Mouse (Mus musculus): ENCODE measurements around the gene Amz1.
A peak's percentile ranks its signal among the peaks of the same experiment; 100 is the strongest.

Gene Amz1

GRCm38 (mm10) chr5:140722121-140722520 is 1.8 kb upstream of the Amz1 start:
- DNase-seq (ENCODE audit: low read depth, low spot score), result no peak

GRCm38 (mm10) chr5:140726062-140726839 is 2.3 kb downstream of the Amz1 start:
- DNase-seq (ENCODE audit: low read depth, low spot score), result no peak

DNA sequence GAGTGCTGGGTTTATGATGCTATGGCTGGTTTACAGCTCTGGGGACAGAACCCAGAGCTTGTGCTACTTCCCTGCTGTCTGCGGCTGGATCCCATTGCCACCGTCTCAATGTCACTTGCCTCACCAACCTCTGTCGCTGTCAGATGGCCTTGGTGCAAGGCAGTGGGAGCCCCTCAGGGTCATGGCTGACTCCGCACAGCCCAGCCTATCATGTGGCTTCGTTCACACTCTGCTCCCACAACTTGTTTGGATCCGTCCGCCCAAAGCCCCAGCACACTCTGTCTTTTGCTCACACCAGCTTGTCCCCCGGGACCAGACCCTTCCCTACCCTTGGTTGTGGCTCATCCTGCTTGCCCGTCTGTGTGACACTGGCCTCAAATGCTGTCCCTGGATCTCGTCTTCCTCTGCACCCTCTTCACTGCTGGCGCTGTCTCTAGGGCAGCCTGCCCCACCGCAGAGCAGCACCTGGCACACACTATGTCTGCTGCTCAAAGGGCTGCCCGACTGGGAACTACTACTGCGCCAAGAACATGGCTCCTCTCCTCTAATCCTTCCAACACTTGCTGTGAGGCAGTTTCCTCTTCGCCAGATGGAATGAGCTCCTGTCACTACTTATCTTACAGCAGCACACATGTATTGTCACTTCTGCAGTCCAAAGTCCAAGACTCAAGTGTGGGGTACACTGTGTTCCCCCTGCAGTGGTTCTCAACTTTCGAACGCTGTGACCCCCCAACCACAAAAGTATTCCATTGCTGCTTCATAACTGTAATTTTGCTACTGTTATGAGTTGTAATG is 3.2 kb downstream of the Amz1 start:
- no peak for DNase-seq (ENCODE audit: low read depth, low spot score)

GRCm38 (mm10) chr5:140731040-140731797 is 7.3 kb downstream of the Amz1 start:
- peak; percentile 64 for DNase-seq (ENCODE audit: low read depth, low spot score)

DNA sequence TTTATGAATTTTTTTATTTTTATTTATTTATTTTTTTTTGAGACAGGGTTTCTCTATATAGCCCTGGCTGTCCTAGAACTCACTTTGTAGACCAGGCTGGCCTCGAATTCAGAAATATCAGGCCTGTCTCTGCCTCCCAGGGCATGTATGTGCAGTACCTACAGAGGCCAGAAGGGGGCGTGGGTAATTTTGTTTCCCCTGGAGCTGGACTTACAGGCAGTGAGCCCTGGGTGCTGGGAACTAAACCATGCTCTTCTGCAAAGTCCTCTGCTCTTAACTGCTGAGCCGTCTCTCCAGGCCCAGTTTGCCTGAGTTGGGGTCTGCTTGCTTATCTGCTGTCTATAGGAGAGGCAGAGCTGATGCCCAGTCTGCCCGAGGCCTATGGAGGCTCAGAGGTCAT is 8.3 kb downstream of the Amz1 start:
- DNase-seq (ENCODE audit: low read depth, low spot score), result peak; percentile 57

DNA sequence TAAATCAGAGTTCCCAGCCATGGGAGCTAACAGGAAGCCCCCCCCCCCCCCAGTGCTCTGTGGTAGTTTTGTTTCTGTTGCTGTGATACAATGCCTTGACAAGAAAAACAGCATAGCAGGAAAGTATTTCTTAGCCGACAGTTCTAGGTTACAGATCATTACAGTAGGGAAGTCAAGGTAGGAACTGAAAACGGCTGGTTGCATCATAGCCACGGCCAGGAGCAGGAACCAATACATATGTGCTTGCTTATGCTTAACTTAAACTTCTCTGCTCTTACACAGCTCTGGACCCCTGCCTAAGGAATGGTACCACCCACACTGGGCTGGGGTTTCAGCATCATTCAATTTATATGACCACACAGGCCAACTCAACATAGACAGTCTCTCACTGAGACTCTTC is 9.4 kb downstream of the Amz1 start:
- peak; percentile 61 for DNase-seq (ENCODE audit: low read depth, low spot score)

DNA sequence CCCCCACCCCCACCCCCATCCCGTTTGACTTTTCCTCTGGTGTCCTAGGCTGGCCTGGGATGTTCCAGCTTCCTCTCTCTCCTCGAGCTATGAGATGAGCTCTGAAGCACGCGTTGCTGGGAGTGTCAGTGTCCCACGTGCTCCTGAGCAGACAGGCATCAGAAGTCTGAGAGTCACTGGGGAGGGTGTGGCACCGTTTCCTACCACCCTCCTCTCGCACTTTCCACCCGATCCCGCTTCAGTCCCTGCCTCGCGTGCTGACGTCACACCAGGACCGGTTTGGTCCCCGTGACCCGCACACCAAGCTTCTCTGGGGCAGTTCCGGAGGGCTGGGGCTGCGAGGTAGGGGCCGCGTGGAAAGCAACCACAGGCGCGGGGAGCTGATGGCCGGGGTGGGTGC is 11.4 kb downstream of the Amz1 start:
- no peak for DNase-seq (ENCODE audit: low read depth, low spot score)

DNA sequence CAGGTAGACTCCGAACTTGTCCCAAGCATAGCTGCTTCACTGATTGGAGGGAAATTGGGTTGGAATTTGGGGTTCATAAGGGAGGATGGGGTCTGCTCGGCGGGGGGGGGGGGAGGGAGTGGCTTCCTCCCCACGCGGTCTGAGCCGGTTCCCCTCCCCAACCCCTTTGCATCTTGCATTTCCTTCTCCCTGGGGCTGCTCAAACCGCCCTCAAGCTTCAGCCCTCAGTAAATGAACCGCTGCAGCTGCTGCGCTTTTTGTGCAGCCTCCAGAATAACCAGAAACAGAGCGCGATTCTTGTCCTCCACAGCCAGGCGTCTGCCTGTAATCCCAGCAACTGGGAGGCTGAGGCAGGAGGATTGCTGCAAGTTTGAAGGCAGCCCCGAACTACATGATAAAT is 12.2 kb downstream of the Amz1 start:
- no peak for DNase-seq (ENCODE audit: low read depth, low spot score)

- DNase-seq (ENCODE audit: low read depth, low spot score), result no peak
Observed at GRCm38 (mm10) chr5:140739813-140740212, 15.9 kb downstream of the Amz1 start.

DNA sequence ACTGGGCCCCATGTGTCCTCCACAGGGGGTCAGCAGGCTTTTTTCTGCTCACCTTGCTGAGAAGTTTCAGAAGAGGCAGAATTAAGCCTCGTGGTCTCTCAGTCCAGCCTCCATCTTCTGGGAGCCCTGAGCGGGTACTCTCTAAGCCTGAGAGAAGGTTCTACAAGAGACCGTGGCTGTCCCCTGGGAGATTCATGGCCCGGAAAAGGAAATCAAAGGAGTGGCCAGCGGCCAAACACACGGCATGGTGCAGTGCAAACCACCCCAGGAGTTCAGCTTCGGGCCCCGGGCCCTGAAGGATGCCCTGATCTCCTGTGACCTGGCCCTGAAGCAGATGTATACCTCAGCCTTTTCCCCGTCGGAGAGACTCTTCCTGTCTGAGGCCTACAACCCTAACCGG is 17.1 kb downstream of the Amz1 start:
- DNase-seq (ENCODE audit: low read depth, low spot score), result no peak

GRCm38 (mm10) chr5:140741877-140742276 is 17.9 kb downstream of the Amz1 start:
- peak; percentile 65 for DNase-seq (ENCODE audit: low read depth, low spot score)

- peak; percentile 25 for DNase-seq (ENCODE audit: low read depth, low spot score)
Observed at GRCm38 (mm10) chr5:140743706-140744131, 19.8 kb downstream of the Amz1 start.

DNA sequence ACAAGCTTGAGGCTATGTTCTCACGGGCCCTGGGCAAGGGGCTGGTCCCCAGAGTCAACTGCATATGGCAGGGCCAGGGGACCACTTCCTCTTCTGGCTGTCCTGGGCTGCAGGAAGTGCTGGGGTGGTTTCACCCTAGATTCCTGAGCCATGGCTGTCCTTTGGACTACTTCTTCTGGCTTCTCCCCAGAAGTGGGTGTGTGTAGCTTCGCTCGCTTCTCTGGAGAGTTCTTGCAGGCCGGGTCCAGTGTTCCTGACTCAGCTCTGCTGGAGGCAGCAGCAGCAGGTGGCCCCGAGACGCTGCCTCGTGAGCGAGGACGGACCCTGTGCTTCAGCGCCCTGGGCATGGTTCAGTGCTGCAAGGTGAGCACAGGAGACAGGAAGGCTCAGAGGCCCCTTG is 24.5 kb downstream of the Amz1 start:
- DNase-seq (ENCODE audit: low read depth, low spot score), result peak; percentile 80

DNA sequence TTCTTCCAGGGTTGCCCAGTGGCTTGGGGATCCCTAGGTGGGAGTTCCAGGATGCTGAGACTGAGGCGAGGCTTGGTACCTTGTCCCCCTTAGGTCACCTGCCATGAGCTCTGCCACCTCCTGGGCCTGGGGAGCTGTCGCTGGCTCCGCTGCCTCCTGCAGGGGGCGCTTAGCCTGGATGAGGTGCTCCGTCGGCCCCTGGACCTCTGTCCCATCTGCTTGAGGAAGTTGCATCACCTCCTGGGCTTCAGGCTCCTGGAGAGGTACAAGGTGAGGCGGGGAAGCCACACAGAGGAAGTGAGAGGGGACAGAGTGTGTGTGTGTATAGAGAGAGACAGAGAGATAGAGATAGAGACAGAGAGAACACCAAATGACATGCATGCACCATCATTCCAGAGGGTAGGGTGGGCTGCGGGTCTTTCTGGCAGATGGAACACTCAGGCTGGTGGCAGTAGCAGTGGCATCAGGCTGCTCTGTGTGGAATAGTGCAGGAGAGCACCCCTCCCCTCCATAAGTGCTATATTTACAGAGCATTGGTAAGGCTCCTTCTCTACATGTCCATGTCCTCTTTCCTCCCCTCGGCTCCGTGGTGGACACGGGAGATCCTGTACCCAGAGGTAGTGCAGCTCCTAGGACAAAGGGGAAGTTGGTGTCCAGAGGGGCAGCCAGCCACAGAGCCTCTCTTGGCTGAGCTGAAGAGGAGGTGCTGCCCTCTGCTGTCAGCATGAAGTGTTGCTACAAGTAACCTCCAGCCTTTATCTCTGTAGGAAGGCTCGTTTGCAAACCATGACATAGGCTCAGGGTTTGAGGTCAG is 25.3 kb downstream of the Amz1 start:
- peak; percentile 95 for DNase-seq (ENCODE audit: low read depth, low spot score)

DNA sequence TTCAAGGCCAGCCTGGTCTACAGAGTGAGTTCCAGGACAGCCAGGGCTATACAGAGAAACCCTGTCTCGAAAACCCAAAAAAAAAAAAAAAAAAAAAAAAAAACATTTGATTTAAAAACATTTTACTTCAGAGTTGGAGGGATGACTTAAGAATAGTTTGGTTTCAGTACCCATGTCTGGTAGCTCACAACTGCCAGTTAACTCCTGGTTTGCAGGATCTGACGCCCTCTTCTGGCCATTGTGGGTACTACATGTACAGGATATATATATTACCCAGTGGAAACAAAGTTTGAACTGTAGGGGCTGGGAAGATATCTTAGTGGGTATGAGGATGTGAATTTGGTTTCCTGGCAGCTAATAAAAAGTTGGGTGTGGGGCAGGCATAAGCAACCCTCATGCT is 27.0 kb downstream of the Amz1 start:
- peak; percentile 74 for DNase-seq (ENCODE audit: low read depth, low spot score)

DNA sequence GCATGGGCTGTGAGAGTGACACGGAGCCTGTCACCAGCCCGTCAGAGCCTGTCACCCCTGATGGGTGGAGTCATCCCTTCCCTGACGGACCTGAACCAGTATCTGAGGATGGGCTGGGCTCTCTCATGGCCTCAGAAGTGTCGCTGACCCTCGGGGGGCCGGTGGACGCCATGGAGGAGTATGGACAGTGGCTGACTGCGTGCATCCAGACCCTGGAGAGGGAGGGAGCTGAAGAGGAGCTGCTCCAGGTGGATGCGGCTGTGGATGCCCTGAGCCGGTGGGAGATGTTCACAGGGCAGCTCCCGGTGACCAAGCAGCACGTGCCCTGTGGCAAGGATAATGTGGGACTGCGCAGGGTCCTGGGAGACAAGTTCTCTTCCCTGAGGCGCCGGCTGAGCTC is 28.1 kb downstream of the Amz1 start:
- DNase-seq (ENCODE audit: low read depth, low spot score), result no peak

DNA sequence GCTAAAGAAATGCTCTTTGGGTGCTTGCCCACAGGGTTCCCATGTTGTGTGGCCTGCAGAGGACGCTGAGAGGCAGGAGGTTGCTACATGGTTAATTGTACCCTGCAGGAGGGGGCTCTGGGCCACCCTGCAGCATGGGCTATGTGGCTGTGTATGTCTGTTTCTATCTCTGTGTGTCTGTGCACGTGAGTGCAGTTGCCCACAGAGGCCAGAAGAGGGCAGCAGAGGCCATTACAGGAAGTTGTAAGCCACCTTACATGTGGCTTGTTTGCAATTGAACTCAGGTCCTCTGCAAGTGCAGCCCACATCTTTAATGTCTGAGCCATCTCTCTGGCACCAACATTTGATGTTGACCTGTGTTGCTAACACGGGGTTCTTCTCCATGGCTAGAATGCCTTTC is 28.7 kb downstream of the Amz1 start:
- peak; percentile 51 for DNase-seq (ENCODE audit: low read depth, low spot score)

DNA sequence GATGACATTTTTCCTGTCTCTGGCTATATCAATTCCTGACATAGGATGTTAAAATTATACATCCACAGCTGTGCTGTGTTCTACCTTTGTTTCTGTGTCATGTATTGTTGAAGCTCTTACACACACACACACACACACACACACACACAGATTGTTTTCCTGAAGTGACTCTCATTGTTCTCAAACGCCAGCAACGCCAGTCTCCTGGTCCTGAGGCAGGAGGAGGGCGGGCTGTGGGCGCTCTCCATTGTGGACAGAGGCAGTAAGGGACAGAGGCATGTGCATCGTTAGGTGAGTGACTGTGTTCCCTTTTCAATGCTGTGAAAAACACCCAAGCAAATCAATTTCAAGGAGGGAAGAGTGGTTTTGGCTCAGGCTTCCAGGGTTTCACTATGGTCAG is 29.3 kb downstream of the Amz1 start:
- DNase-seq (ENCODE audit: low read depth, low spot score), result no peak

DNA sequence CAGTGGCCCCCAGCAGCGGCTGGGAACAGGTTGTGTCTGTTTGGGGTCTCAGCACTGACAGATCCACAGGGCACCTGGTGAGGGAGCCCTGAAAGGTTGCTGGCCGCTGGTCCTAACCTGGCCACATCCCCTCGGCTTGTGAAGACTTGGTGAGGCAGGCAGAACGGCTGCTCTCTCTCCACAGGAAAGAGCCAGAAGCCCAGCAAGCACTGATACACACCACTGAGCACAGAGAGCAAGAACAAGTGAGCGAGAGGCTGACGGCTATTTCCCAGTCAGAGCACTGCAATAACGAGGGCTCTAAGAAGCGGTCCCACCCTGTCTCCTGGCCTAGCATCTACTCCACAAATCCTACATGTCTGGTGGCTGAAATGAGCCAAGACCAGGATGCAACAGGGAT is 34.9 kb downstream of the Amz1 start:
- no peak for DNase-seq (ENCODE audit: low read depth, low spot score)

DNA sequence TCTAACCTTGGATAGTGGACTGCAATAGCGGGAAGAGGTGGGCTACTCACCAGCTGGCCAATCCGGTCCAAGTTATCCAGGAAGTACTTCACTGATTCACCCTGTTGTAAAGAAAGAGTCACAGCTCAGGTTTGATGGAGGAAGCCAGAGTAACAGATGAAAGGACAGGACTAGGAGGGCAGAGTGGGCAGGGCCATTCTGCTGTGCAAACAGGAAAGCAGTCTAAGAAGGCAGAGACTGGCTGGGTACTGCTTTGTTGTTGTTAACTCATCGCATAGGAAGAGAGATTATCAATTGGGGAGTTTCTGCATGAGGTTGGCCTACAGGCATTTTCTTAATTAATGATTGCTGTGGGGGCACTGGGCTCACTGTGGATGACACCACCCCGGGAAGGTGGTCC is 38.6 kb downstream of the Amz1 start:
- DNase-seq (ENCODE audit: low read depth, low spot score), result peak; percentile 29

GRCm38 (mm10) chr5:140764921-140765613 is 41.1 kb downstream of the Amz1 start:
- DNase-seq (ENCODE audit: low read depth, low spot score), result no peak
